Mouse (Mus musculus) liver, embryonic 14 days (tissue): ENCODE results near the gene Gm5662. TPM values are rescaled to one million over a fixed set of nuclear protein-coding genes. Genes with fewer than 3 reads are reported as not detected.

Experiments used
- polyA plus RNA-seq: library from polyadenylated mRNA; depleted of rRNA; stranded (reverse); fragments of >200 nt; gene quantifications from 2 replicates; pipeline ENCODE4 v1.2.3, GENCODE M21; 2012; rRNA removed

Gene Gm5662
- not detected in 2 replicates for polyA plus RNA-seq

GRCm38 (mm10) chr12:88274400-88274799 lies at the start of gene Gm5662:
Gene Gm5662, minus strand, starts transcription at chr12:88274500.

GRCm38 (mm10) chr12:88323926-88324325 lies 49.6 kb upstream of the Gm5662 start, which contains the start of gene Gm5039:
Gene Gm5039, minus strand, starts transcription at chr12:88324026.

GRCm38 (mm10) chr12:88250000-88250399 lies 24.3 kb downstream of the Gm5662 start, which contains the start of gene Gm8332:
Gene Gm8332, minus strand, starts transcription at chr12:88250100.

Other genes with a start within 250 kb of the Gm5662 start
- not detected in 2 replicates for gene Gm2056, start 247.5 kb downstream of the Gm5662 start, polyA plus RNA-seq
- gene Gm16368, start 190.8 kb downstream of the Gm5662 start, polyA plus RNA-seq = not detected in 2 replicates
- gene Gm10436, start 92.4 kb downstream of the Gm5662 start, polyA plus RNA-seq = not detected in 2 replicates
- not detected in 2 replicates for gene Gm8332, start 24.4 kb downstream of the Gm5662 start, polyA plus RNA-seq
- gene Gm5039, start 49.5 kb upstream of the Gm5662 start, polyA plus RNA-seq = not detected in 2 replicates
- gene Adck1, start 86.1 kb upstream of the Gm5662 start, polyA plus RNA-seq = 5.3 and 6.5 TPM in 2 replicates